Mouse (Mus musculus): Measurements from ENCODE around the gene Fam169a. TPM values are rescaled to one million over a fixed set of nuclear protein-coding genes. Genes with fewer than 3 reads are reported as not detected.

Fam169a gene
- polyA plus RNA-seq, 1 experiment from 2014 or later: 37.9 TPM

DNA sequence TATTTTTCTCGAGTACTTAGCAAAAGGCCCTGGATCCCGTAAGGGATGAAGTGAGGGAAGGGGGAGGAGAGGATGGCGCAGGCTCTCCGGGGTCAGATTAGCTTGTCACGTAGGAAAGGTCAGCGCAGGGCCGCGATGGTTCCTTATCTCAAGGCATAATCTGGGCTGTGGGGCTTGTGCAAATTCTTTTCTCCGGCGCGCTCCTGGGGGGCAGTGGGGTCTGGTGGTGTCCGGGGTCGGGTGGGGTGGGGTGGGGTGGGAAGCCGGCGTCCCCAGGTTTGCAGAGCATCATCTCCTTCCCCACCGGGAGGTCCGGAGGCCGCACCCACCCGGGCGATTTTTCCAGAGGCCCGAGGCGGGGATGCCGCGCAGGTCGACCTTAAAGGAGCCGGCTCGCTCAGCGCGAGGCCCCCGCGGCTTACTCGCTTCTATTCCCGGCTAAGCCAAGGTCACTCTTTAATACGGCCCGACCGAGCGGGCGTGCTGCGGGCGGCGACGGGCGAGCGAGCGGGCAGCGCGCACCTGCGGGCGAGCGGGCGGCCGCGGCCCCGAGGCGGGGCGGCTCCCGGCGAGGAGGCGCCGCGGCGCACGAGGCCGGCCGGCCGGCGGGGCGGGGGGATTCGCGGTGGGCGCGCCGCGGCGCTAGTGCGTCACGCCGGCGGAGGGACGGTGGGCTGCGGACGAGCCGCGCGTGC is 4.0 kb downstream of the Fam169a start:
- peak overlapping the region; percentile 85 for H3K4me3 ChIP-seq (replicated peaks; ENCODE audit: low read depth, low read length)
- WGBS: under 1% methylated on average over 84 of the region's 85 CpGs

DNA sequence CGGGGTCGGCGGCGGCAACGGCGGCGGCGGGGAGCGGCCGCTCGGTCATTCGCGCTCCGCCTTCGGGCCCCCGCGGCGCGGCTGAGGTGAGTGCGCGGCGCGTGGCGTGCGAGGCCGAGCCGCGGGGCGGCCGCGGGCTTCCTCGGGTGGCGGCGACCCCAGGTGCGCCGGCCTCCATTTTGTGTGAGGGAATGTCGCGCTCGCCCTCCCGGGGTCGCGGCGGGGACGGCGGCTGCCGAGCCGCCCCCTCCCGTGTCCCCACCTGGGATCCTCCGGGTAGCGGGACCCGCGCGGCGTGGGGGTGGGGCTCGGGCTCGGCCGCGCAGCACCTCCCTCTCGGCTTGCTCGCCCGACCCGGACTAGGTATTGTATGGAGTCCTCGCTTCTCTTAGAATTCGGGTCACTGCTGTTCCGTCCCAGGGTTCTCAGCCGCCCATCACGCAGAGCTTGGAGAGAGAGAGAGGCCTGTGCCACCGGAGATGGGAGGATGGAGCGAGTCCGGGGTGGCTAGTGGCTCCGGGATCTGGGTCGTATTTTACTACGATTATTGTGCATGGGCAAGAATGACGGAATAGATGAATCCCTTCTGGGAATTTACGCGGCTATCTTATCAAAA is 4.6 kb downstream of the Fam169a start:
- no peaks in the 10 kb centered on the region for H3K36me3 ChIP-seq (ENCODE audit: control insufficient read depth, insufficient read depth, low read length)
- H3K4me2 ChIP-seq (ENCODE audit: low read length): peak overlapping the region; percentile 75
- no peaks in the 10 kb centered on the region for H3K9me3 ChIP-seq (ENCODE audit: control insufficient read depth, low read length)
- H3K27ac ChIP-seq (replicated peaks; ENCODE audit: low read depth, low read length): peak overlapping the region; percentile 95
- H3K4me1 ChIP-seq (ENCODE audit: control insufficient read depth, insufficient read depth, low read length): peaks cover 8% of the 10 kb centered on the region; the same call in 1 of the 2 replicates
- peak; percentile 79 for ATAC-seq (ENCODE audit: low FRiP score, low TSS enrichment)
- peaks cover 8% of the 10 kb centered on the region; the same call in 1 of the 2 replicates for H3K27me3 ChIP-seq (ENCODE audit: control insufficient read depth, insufficient read depth, low read length)
- DNase-seq: peak; percentile 72
- H3K9ac ChIP-seq (replicated peaks; ENCODE audit: low read length): peak overlapping the region; percentile 88
- under 1% methylated on average over 62 of the region's 76 CpGs for WGBS
- H3K4me3 ChIP-seq (replicated peaks; ENCODE audit: low read depth, low read length): peak overlapping the region; percentile 85

More for the DNA sequence above, 4.0 kb downstream of the Fam169a start:
- H3K4me2 ChIP-seq (ENCODE audit: low read length): peak overlapping the region; percentile 75
- H3K27me3 ChIP-seq (ENCODE audit: control insufficient read depth, insufficient read depth, low read length): peaks cover 10% of the 10 kb centered on the region; the same call in 1 of the 2 replicates
- H3K4me1 ChIP-seq (ENCODE audit: control insufficient read depth, insufficient read depth, low read length): peaks cover 8% of the 10 kb centered on the region; the same call in 1 of the 2 replicates
- ATAC-seq (ENCODE audit: low FRiP score, low TSS enrichment) (peak; percentile 88), DNase-seq (peak; percentile 87)
- H3K9me3 ChIP-seq (ENCODE audit: control insufficient read depth, low read length): no peaks in the 10 kb centered on the region
- peak overlapping the region; percentile 88 for H3K9ac ChIP-seq (replicated peaks; ENCODE audit: low read length)
- peak overlapping the region; percentile 95 for H3K27ac ChIP-seq (replicated peaks; ENCODE audit: low read depth, low read length)
- no peaks in the 10 kb centered on the region for H3K36me3 ChIP-seq (ENCODE audit: control insufficient read depth, insufficient read depth, low read length)

DNA sequence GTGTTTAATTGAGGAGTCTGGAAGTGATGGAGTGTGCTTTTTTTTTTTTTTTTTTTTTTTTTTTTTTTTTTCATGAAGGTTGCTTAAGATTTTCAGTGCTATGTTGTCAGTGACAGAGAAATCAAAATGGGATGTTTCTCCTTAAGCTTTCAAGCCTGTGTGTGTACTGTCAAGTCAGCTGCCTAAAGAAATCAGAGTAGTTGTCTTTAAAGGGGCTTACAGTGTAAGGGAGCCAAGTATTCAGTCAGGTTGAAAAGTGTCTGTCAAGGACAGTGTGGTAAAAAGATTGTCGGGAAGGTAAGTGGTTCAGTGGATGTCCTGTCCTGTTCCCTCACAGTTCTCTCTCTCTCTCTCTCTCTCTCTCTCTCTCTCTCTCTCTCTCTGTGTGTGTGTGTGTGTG is 6.4 kb downstream of the Fam169a start:
- no peak for ATAC-seq (ENCODE audit: low FRiP score, low TSS enrichment)
- H3K4me1 ChIP-seq (ENCODE audit: control insufficient read depth, insufficient read depth, low read length): peaks cover 8% of the 10 kb centered on the region; the same call in 1 of the 2 replicates
- peak overlapping the region; percentile 75; the same call in 1 of the 2 replicates for H3K4me2 ChIP-seq (ENCODE audit: low read length)
- H3K4me3 ChIP-seq (replicated peaks; ENCODE audit: low read depth, low read length): no peak overlapping the region
- H3K36me3 ChIP-seq (ENCODE audit: control insufficient read depth, insufficient read depth, low read length): no peaks in the 10 kb centered on the region
- H3K27ac ChIP-seq (replicated peaks; ENCODE audit: low read depth, low read length): no peak overlapping the region
- WGBS: 38% methylated on average over 1 of the region's 1 CpGs
- H3K9me3 ChIP-seq (ENCODE audit: control insufficient read depth, low read length): no peaks in the 10 kb centered on the region
- no peak overlapping the region for H3K9ac ChIP-seq (replicated peaks; ENCODE audit: low read length)
- 0 out of 2 replicates have a peak, but pooled peaks cover 5% of the 10 kb centered on the region for H3K27me3 ChIP-seq (ENCODE audit: control insufficient read depth, insufficient read depth, low read length)
- no peak for DNase-seq

DNA sequence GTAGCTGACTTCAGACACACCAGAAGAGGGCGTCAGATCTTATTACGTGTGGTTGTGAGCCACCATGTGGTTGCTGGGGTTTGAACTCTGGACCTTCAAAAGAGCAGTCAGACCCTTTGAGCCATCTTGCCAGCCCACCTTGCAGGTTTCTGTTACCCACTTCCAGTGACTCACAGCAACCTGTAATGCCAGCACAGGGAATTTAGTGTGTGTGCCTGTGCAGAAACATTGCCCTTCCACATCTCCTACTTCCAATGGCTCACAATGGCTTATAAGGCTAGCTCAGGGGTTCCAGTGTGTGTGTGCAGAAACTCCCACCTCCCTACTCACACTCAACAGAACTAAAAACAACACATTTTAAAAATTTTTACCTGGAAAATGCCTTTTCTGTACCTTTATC is 10.5 kb downstream of the Fam169a start:
- Histone ChIP-seq H3K4me2 (ENCODE audit: low read length) (no peak overlapping the region), H3K9me3 (ENCODE audit: control insufficient read depth, low read length) (no peaks in the 10 kb centered on the region), H3K4me1 (ENCODE audit: control insufficient read depth, insufficient read depth, low read length) (peaks cover 8% of the 10 kb centered on the region; the same call in 1 of the 2 replicates), H3K27ac (replicated peaks; ENCODE audit: low read depth, low read length) (no peak overlapping the region), H3K27me3 (ENCODE audit: control insufficient read depth, insufficient read depth, low read length) (no peaks in the 10 kb centered on the region), H3K9ac (replicated peaks; ENCODE audit: low read length) (no peak overlapping the region), H3K4me3 (replicated peaks; ENCODE audit: low read depth, low read length) (no peak overlapping the region), H3K36me3 (ENCODE audit: control insufficient read depth, insufficient read depth, low read length) (no peaks in the 10 kb centered on the region)
- DNase-seq (no peak), ATAC-seq (ENCODE audit: low FRiP score, low TSS enrichment) (no peak)
- 98% methylated on average over 2 of the region's 2 CpGs for WGBS

DNA sequence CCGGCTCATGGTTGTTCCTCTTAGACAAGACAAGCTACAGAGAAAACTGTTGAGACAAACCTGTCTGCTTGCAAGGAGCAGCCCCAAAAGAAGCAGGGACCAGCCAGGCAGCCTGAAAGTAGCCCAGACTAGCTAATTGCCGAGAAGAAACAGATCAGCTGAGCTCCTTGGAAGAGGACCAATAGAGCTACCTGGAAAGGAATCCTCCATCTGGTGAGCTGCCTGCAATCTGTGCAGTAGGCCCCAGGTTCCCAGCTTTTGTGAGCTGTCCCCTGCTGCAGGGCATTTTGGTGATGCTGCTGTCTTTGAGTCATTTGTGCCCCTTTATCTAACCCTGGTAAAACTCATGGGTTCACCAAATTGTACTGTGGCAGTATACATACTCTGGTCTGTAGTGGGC is 13.1 kb downstream of the Fam169a start:
- 86% methylated on average over 2 of the region's 2 CpGs for WGBS
- DNase-seq: no peak
- no peaks in the 10 kb centered on the region for H3K27me3 ChIP-seq (ENCODE audit: control insufficient read depth, insufficient read depth, low read length)

DNA sequence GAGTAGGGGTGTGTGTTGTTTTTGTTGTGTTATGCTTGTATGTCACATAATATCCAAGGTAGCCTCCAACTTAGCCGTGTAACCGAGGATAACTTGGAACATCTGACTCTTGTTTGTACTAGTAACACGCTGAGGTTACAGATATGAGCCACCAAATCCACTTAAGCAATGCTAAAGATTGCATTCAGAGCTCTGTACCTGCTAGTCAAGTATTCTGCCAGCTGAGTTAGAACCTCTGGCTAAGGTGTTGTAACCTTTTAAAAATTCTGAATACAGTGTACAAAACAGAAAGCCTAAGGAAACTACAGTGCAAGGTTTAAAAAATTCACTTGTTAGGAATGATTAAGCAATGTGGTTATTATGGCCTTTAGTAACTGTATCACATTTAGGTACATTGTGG is 13.5 kb downstream of the Fam169a start:
- no peaks in the 10 kb centered on the region for H3K4me1 ChIP-seq (ENCODE audit: control insufficient read depth, insufficient read depth, low read length)

More for the DNA sequence above, 13.1 kb downstream of the Fam169a start:
- Histone ChIP-seq H3K4me2 (ENCODE audit: low read length) (no peak overlapping the region), H3K9ac (replicated peaks; ENCODE audit: low read length) (no peak overlapping the region), H3K4me3 (replicated peaks; ENCODE audit: low read depth, low read length) (no peak overlapping the region), H3K4me1 (ENCODE audit: control insufficient read depth, insufficient read depth, low read length) (no peaks in the 10 kb centered on the region), H3K36me3 (ENCODE audit: control insufficient read depth, insufficient read depth, low read length) (no peaks in the 10 kb centered on the region), H3K9me3 (ENCODE audit: control insufficient read depth, low read length) (no peaks in the 10 kb centered on the region), H3K27ac (replicated peaks; ENCODE audit: low read depth, low read length) (no peak overlapping the region)
- no peak for ATAC-seq (ENCODE audit: low FRiP score, low TSS enrichment)

DNA sequence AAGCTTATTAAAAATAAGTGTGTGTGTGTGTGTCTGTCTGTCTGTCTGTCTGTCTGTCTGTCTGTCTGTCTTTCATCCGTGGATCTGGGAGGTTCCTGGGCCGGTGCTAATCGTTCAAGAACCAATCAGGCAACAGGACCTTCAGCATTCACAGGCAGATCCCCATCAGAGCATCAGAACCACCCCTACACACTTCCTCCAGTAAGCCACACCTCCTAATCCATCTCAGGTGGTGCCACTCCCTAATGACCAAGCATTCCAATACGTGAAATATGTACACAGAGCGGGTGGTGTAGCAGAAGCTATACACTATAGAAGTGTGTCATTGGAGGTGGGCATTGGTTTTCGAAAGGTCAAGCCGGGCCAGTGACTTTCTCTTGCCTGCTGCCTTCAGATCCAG is 15.3 kb downstream of the Fam169a start:
- no peak overlapping the region for H3K9ac ChIP-seq (replicated peaks; ENCODE audit: low read length)
- no peak overlapping the region for H3K4me2 ChIP-seq (ENCODE audit: low read length)
- ATAC-seq (ENCODE audit: low FRiP score, low TSS enrichment): no peak
- H3K27ac ChIP-seq (replicated peaks; ENCODE audit: low read depth, low read length): no peak overlapping the region
- H3K36me3 ChIP-seq (ENCODE audit: control insufficient read depth, insufficient read depth, low read length): no peaks in the 10 kb centered on the region
- WGBS: 95% methylated on average over 7 of the region's 7 CpGs
- no peaks in the 10 kb centered on the region for H3K9me3 ChIP-seq (ENCODE audit: control insufficient read depth, low read length)
- H3K4me3 ChIP-seq (replicated peaks; ENCODE audit: low read depth, low read length): no peak overlapping the region
- H3K4me1 ChIP-seq (ENCODE audit: control insufficient read depth, insufficient read depth, low read length): no peaks in the 10 kb centered on the region
- no peaks in the 10 kb centered on the region for H3K27me3 ChIP-seq (ENCODE audit: control insufficient read depth, insufficient read depth, low read length)
- no peak for DNase-seq

More for the DNA sequence above, 13.5 kb downstream of the Fam169a start:
- Histone ChIP-seq H3K4me3 (replicated peaks; ENCODE audit: low read depth, low read length) (no peak overlapping the region), H3K27ac (replicated peaks; ENCODE audit: low read depth, low read length) (no peak overlapping the region), H3K27me3 (ENCODE audit: control insufficient read depth, insufficient read depth, low read length) (no peaks in the 10 kb centered on the region), H3K4me2 (ENCODE audit: low read length) (no peak overlapping the region), H3K9ac (replicated peaks; ENCODE audit: low read length) (no peak overlapping the region), H3K9me3 (ENCODE audit: control insufficient read depth, low read length) (no peaks in the 10 kb centered on the region), H3K36me3 (ENCODE audit: control insufficient read depth, insufficient read depth, low read length) (no peaks in the 10 kb centered on the region)
- ATAC-seq (ENCODE audit: low FRiP score, low TSS enrichment) (no peak), DNase-seq (no peak)
- 95% methylated on average over 3 of the region's 3 CpGs for WGBS

DNA sequence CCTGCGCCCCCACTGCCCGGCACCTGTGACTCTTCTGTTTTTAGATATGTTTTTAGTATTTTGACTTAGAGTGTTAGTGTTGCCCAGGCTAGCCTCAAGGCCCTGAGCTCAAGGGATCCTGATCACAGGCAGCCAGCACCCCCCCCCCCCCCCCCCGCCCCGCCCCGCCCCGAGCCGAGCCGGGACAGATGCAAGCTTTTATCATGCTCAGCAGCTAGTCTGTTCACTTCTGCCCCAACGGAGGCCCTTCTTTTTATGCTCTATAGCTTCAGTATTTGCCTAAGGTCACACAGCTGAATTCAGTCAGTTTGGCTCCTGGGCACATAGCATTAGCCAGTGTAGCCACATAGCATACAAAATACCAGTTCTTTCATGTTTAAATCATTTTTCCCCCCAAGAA is 19.2 kb downstream of the Fam169a start:
- H3K4me3 ChIP-seq (replicated peaks; ENCODE audit: low read depth, low read length): no peak overlapping the region
- DNase-seq: no peak
- H3K4me1 ChIP-seq (ENCODE audit: control insufficient read depth, insufficient read depth, low read length): no peaks in the 10 kb centered on the region
- 64% methylated on average over 9 of the region's 9 CpGs for WGBS
- no peaks in the 10 kb centered on the region for H3K27me3 ChIP-seq (ENCODE audit: control insufficient read depth, insufficient read depth, low read length)
- no peak for ATAC-seq (ENCODE audit: low FRiP score, low TSS enrichment)
- no peaks in the 10 kb centered on the region for H3K36me3 ChIP-seq (ENCODE audit: control insufficient read depth, insufficient read depth, low read length)
- no peak overlapping the region for H3K9ac ChIP-seq (replicated peaks; ENCODE audit: low read length)
- no peak overlapping the region for H3K4me2 ChIP-seq (ENCODE audit: low read length)
- no peak overlapping the region for H3K27ac ChIP-seq (replicated peaks; ENCODE audit: low read depth, low read length)
- H3K9me3 ChIP-seq (ENCODE audit: control insufficient read depth, low read length): no peaks in the 10 kb centered on the region

DNA sequence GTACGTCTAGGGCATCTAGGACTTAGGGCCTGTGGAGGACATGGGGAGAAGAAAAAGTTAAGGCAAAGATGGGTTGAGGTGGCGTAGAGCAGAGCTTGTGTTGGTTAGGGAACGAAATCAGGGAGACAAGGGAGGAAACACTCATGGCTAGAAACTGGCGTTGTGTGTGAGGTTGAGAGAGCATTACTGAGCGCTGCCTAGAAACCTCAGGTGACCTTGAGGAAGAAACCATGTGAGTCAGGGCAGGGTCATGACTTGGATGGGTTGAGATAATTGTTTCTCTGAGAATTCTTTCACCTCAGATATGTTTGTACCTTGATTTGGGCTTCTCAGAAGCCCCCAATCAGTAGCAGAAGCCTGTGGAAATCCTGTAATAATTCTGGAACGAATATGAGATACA is 20.3 kb downstream of the Fam169a start:
- Histone ChIP-seq H3K4me3 (replicated peaks; ENCODE audit: low read depth, low read length) (no peak overlapping the region), H3K27ac (replicated peaks; ENCODE audit: low read depth, low read length) (no peak overlapping the region), H3K9me3 (ENCODE audit: control insufficient read depth, low read length) (no peaks in the 10 kb centered on the region), H3K27me3 (ENCODE audit: control insufficient read depth, insufficient read depth, low read length) (no peaks in the 10 kb centered on the region), H3K9ac (replicated peaks; ENCODE audit: low read length) (no peak overlapping the region), H3K4me2 (ENCODE audit: low read length) (no peak overlapping the region), H3K4me1 (ENCODE audit: control insufficient read depth, insufficient read depth, low read length) (no peaks in the 10 kb centered on the region), H3K36me3 (ENCODE audit: control insufficient read depth, insufficient read depth, low read length) (no peaks in the 10 kb centered on the region)
- 95% methylated on average over 6 of the region's 6 CpGs for WGBS
- no peak for DNase-seq
- ATAC-seq (ENCODE audit: low FRiP score, low TSS enrichment): no peak

All from midbrain, embryonic 14.5 days (tissue).